Mouse (Mus musculus): ENCODE data around the gene Fam78a.

- TF ChIP-seq EP300 (IDR thresholded peaks at IDR 0.05; ENCODE audit: low read length) = no peak
- TF ChIP-seq MYC (IDR thresholded peaks at IDR 0.05; ENCODE audit: low read depth, low read length) = no peak
- no peak for TF ChIP-seq POLR2A (IDR thresholded peaks at IDR 0.05; ENCODE audit: low read depth, low read length)
- no peak for TF ChIP-seq TCF12 (IDR thresholded peaks at IDR 0.05; ENCODE audit: low read depth, low read length)
- TF ChIP-seq MXI1 (IDR thresholded peaks at IDR 0.05; ENCODE audit: low read depth, low read length) = no peak
- no peak for TF ChIP-seq CTCF (conservative IDR thresholded peaks at IDR 0.05 in 1 of 2, IDR thresholded peaks at IDR 0.05 in 1 of 2; ENCODE audit: low read depth in 2 of 2, low read length in 2 of 2)
- no peak for TF ChIP-seq POLR2AphosphoS2 (IDR thresholded peaks at IDR 0.05; ENCODE audit: low read depth, low read length)
- no peak for TF ChIP-seq IRF4 (IDR thresholded peaks at IDR 0.05; ENCODE audit: low read depth, low read length)
- no peak for TF ChIP-seq MAX (IDR thresholded peaks at IDR 0.05; ENCODE audit: low read length)
- no peak for TF ChIP-seq CHD2 (IDR thresholded peaks at IDR 0.05; ENCODE audit: low read length)
These were observed 1.3 kb downstream of the Fam78a start for GRCm38 (mm10) chr2:32083159-32084011.
